Mouse (Mus musculus): Measurements from ENCODE around the gene Ina.

DNA sequence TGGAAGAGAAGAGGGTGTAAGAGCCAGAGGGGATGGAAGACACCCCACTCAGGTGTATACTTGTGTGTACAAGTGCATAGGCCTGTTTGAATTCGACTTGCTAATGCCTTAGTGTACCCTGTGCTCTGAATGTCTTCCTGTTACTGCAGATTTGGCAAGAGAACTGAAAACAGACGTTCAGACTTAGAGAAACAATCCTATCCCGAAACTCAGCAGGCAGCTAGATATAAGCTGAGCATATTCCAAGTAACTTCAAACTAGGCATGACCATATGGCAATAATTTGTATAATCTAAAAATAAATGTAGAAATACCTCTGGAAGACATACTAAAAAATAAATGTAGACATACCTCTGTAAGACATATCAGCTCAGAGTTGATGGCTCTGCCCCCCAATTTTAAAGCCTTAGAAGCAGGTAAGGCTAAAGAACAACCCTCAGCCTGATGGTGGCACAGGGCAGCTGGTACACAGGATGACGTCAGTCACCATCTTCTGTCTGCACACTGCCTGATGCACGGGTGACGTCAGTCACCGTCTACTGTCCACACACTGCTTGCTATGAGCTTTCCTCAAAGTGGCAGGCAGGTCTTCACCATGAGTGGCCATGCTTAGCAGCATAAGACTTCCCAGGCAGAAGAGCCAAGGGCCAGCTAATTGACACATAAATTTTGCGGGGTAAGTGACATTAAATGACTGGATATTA, 16.2 kb upstream of the Ina start:
- TF ChIP-seq POLR2A (IDR thresholded peaks at IDR 0.05; ENCODE audit: control insufficient read depth, extremely low read depth, insufficient read depth, low read length, poor library complexity) (no peak), CTCF (IDR thresholded peaks at IDR 0.05; ENCODE audit: borderline replicate concordance, control insufficient read depth, extremely low read depth, insufficient read depth, low read length, poor library complexity) (no peak)
